Mouse (Mus musculus): ENCODE measurements around the gene Klf12.

The Klf12 gene

GRCm38 (mm10) chr14:100235746-100236145, 48.7 kb downstream of the Klf12 start:
- DNase-seq (ENCODE audit: low read depth, low spot score): no peak

- no peak for DNase-seq (ENCODE audit: low read depth, low spot score)
Observed at GRCm38 (mm10) chr14:100231384-100231783, 53.1 kb downstream of the Klf12 start.

GRCm38 (mm10) chr14:100228120-100228519, 56.4 kb downstream of the Klf12 start:
- DNase-seq (ENCODE audit: low read depth, low spot score): no peak

GRCm38 (mm10) chr14:100227717-100228116, 56.8 kb downstream of the Klf12 start:
- no peak for DNase-seq (ENCODE audit: low read depth, low spot score)

- no peak for DNase-seq (ENCODE audit: low read depth, low spot score)
Observed at GRCm38 (mm10) chr14:100224151-100224550, 60.3 kb downstream of the Klf12 start.

GRCm38 (mm10) chr14:100222260-100222659, 62.2 kb downstream of the Klf12 start:
- no peak for DNase-seq (ENCODE audit: low read depth, low spot score)

- DNase-seq (ENCODE audit: low read depth, low spot score): no peak
Observed at GRCm38 (mm10) chr14:100215213-100215785, 69.2 kb downstream of the Klf12 start.

- peak; percentile 44 for DNase-seq (ENCODE audit: low read depth, low spot score)
Observed at GRCm38 (mm10) chr14:100213066-100213465, 71.4 kb downstream of the Klf12 start.

- no peak for DNase-seq (ENCODE audit: low read depth, low spot score)
Observed at GRCm38 (mm10) chr14:100211826-100212117, 72.7 kb downstream of the Klf12 start.

GRCm38 (mm10) chr14:100211036-100211825, 73.2 kb downstream of the Klf12 start:
- DNase-seq (ENCODE audit: low read depth, low spot score): peak; percentile 69

GRCm38 (mm10) chr14:100209814-100210419, 74.6 kb downstream of the Klf12 start:
- no peak for DNase-seq (ENCODE audit: low read depth, low spot score)

- no peak for DNase-seq (ENCODE audit: low read depth, low spot score)
Observed at GRCm38 (mm10) chr14:100207081-100207480, 77.4 kb downstream of the Klf12 start.

GRCm38 (mm10) chr14:100206207-100206606, 78.3 kb downstream of the Klf12 start:
- no peak for DNase-seq (ENCODE audit: low read depth, low spot score)

- DNase-seq (ENCODE audit: low read depth, low spot score): no peak
Observed at GRCm38 (mm10) chr14:100200058-100200688, 84.3 kb downstream of the Klf12 start.

GRCm38 (mm10) chr14:100198636-100199035, 85.8 kb downstream of the Klf12 start:
- no peak for DNase-seq (ENCODE audit: low read depth, low spot score)

- DNase-seq (ENCODE audit: low read depth, low spot score): no peak
Observed at GRCm38 (mm10) chr14:100197199-100197598, 87.3 kb downstream of the Klf12 start.

GRCm38 (mm10) chr14:100189490-100190197, 94.8 kb downstream of the Klf12 start:
- DNase-seq (ENCODE audit: low read depth, low spot score): no peak

GRCm38 (mm10) chr14:100187372-100187771, 97.1 kb downstream of the Klf12 start:
- DNase-seq (ENCODE audit: low read depth, low spot score): no peak

- DNase-seq (ENCODE audit: low read depth, low spot score): no peak
Observed at GRCm38 (mm10) chr14:100177796-100178195, 106.7 kb downstream of the Klf12 start.

- DNase-seq (ENCODE audit: low read depth, low spot score): no peak
Observed at GRCm38 (mm10) chr14:100165075-100165474, 119.4 kb downstream of the Klf12 start.

- DNase-seq (ENCODE audit: low read depth, low spot score): no peak
Observed at GRCm38 (mm10) chr14:100156639-100157038, 127.8 kb downstream of the Klf12 start.

- peak; percentile 61 for DNase-seq (ENCODE audit: low read depth, low spot score)
Observed at GRCm38 (mm10) chr14:100147666-100148065, 136.8 kb downstream of the Klf12 start.
